Mouse (Mus musculus) thymus, adult 2 months (tissue): ENCODE data around the gene Psmd4.

Experiments used
- CTCF ChIP-seq: fragments of 200-500 bp; IDR thresholded peaks from 2 replicates; pipeline ENCODE4 v1.5.1; 2012; ENCODE audit warnings: mild to moderate bottlenecking, control low read depth, low read length, moderate library complexity, borderline replicate concordance; ENCODE audit not compliant: control insufficient read depth, poor library complexity, insufficient read depth; ENCODE audit errors: extremely low read depth
- POLR2A ChIP-seq: fragments of 200-500 bp; IDR thresholded peaks from 2 replicates; pipeline ENCODE4 v1.6.1; 2012; ENCODE audit warnings: mild to moderate bottlenecking, low read length, control low read depth, moderate library complexity; ENCODE audit not compliant: control insufficient read depth, poor library complexity, insufficient read depth; ENCODE audit errors: extremely low read depth

- TF ChIP-seq POLR2A (no peak), CTCF (no peak)
These were observed 29.2 kb upstream of the Psmd4 start for GRCm38 (mm10) chr3:95071606-95072005.
